Mouse (Mus musculus) skeletal muscle tissue, adult 2 months (tissue): ENCODE results near the gene Lpin3.

Experiments used
- DNase-seq: peaks from one replicate; pipeline ENCODE4 v3.0.0-alpha.2; 2012; ENCODE audit warnings: low read depth, low spot score

The Lpin3 gene

GRCm38 (mm10) chr2:160887284-160887683 is 6.8 kb downstream of the Lpin3 start:
- peak; percentile 74 for DNase-seq

GRCm38 (mm10) chr2:160887859-160888258 is 7.4 kb downstream of the Lpin3 start:
- no peak for DNase-seq

- DNase-seq, result no peak
Measured at GRCm38 (mm10) chr2:160891045-160891444, 10.6 kb downstream of the Lpin3 start.

- no peak for DNase-seq
Measured at GRCm38 (mm10) chr2:160891697-160892096, 11.2 kb downstream of the Lpin3 start.

GRCm38 (mm10) chr2:160901656-160902412 is 21.4 kb downstream of the Lpin3 start:
- DNase-seq, result no peak

- no peak for DNase-seq
Measured at GRCm38 (mm10) chr2:160905301-160905700, 24.8 kb downstream of the Lpin3 start.

- DNase-seq, result no peak
Measured at GRCm38 (mm10) chr2:160906101-160906500, 25.6 kb downstream of the Lpin3 start.

- DNase-seq, result peak; percentile 47
Measured at GRCm38 (mm10) chr2:160908607-160909006, 28.1 kb downstream of the Lpin3 start.

- no peak for DNase-seq
Measured at GRCm38 (mm10) chr2:160910633-160911032, 30.2 kb downstream of the Lpin3 start.

- no peak for DNase-seq
Measured at GRCm38 (mm10) chr2:160911558-160912201, 31.2 kb downstream of the Lpin3 start.

GRCm38 (mm10) chr2:160912231-160912671 is 31.8 kb downstream of the Lpin3 start, which contains the start of gene Emilin3:
Gene Emilin3, minus strand, starts transcription at chr2:160912328.
- no peak for DNase-seq

GRCm38 (mm10) chr2:160914656-160915055 is 34.2 kb downstream of the Lpin3 start:
- no peak for DNase-seq

- no peak for DNase-seq
Measured at GRCm38 (mm10) chr2:160915821-160916610, 35.5 kb downstream of the Lpin3 start.

- DNase-seq, result no peak
Measured at GRCm38 (mm10) chr2:160916714-160917113, 36.2 kb downstream of the Lpin3 start.

GRCm38 (mm10) chr2:160917313-160917712 is 36.8 kb downstream of the Lpin3 start:
- no peak for DNase-seq

- no peak for DNase-seq
Measured at GRCm38 (mm10) chr2:160918154-160918929, 37.9 kb downstream of the Lpin3 start.

GRCm38 (mm10) chr2:160918930-160919215 is 38.4 kb downstream of the Lpin3 start:
- no peak for DNase-seq

- no peak for DNase-seq
Measured at GRCm38 (mm10) chr2:160921285-160921684, 40.8 kb downstream of the Lpin3 start.

- DNase-seq, result peak; percentile 63
Measured at GRCm38 (mm10) chr2:160925203-160925602, 44.7 kb downstream of the Lpin3 start.

GRCm38 (mm10) chr2:160931378-160931777 is 50.9 kb downstream of the Lpin3 start:
- no peak for DNase-seq

- peak; percentile 82 for DNase-seq
Measured at GRCm38 (mm10) chr2:160932325-160932724, 51.9 kb downstream of the Lpin3 start.

GRCm38 (mm10) chr2:160932981-160933380 is 52.5 kb downstream of the Lpin3 start:
- peak; percentile 55 for DNase-seq
